Mouse (Mus musculus): ENCODE results near the gene Unkl.
"Not testable (repeated sequence)": the region's sequence is repeated elsewhere in the genome, so short reads cannot be mapped to it uniquely, and the experiment has no call there.

DNA sequence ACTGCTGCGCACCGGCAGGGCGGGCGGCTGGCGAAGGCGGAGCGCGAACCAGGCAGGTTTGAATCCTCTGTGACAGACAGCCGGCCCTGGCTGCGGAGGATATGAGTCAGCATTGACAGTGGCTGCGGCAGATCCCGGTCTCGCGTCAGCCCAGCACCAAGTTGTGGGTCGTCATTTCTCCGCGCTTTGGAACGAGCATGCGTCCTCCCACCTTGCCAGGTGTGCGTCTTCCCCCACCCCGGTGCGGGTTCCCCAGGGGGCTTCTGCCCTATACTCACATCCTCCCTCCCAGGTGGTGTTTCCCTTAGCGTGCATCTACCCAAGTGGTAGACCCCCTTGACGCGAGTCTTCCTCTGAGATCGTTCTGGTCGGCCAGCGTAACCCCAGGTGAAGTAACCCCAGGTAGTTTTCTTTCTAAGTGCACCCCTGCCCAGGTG lies 34.3 kb downstream of the Unkl start:
- not testable (repeated sequence) for TF ChIP-seq HCFC1 (IDR thresholded peaks at IDR 0.05; ENCODE audit: borderline replicate concordance, insufficient read depth, low read length); ZC3H11A (IDR thresholded peaks at IDR 0.05; ENCODE audit: borderline replicate concordance, low read depth, low read length); ZNF384 (IDR thresholded peaks at IDR 0.05; ENCODE audit: low read depth, low read length)

Data from ES-E14 (cell line).